Mouse (Mus musculus): ENCODE data around the gene Rora.

Gene Rora

DNA sequence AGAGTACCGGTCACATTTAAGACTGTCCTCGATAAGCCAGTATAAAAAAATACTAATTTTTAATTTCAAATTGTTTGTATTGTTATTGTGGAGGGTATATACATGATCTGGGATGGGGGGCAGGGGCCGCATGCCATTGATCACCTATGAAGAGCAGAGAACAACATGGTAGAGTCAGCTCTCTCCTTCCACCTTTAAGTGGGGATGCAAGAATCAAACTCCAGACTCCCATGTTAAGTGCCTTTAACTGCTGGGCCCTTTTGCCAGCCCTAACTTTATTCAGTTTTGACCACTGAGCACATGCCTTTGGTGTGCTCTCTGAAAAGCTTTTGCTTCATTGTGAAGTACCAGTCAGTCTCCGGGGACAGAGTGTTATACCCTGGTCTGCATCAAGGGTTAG lies 650.4 kb downstream of the Rora start:
- no peak for DNase-seq (ENCODE audit: low spot score in 2 of 2)

GRCm38 (mm10) chr9:69304492-69304891 lies 650.9 kb downstream of the Rora start:
- no peak for DNase-seq (ENCODE audit: low spot score in 2 of 2)

GRCm38 (mm10) chr9:69304991-69305390 lies 651.4 kb downstream of the Rora start:
- no peak for DNase-seq (ENCODE audit: low spot score in 2 of 2)

GRCm38 (mm10) chr9:69306734-69307528 lies 653.3 kb downstream of the Rora start:
- no peak for DNase-seq (ENCODE audit: low spot score in 2 of 2)

DNA sequence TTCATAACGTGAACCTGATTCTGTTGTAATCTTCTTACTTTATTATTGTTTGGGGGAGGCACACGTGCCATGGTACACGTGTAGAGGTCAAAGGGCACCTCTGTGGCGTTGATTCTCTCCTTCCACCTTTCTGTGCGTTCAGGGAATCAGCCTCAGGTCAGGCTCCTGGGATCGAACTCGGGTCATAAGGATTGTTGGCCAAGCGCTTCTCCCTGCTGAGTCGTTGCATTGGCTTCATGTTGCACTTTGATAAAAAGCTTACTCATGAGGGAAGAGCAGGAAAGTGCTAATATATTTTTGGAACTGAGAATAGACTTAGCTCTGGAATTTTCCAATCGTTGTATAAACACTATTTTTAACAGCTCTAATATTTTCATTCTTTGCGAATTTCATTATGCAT lies 654.4 kb downstream of the Rora start:
- DNase-seq (ENCODE audit: low spot score in 2 of 2), result no peak

- DNase-seq (ENCODE audit: low spot score in 2 of 2), result no peak
Observed at GRCm38 (mm10) chr9:69310524-69310923, 656.9 kb downstream of the Rora start.

DNA sequence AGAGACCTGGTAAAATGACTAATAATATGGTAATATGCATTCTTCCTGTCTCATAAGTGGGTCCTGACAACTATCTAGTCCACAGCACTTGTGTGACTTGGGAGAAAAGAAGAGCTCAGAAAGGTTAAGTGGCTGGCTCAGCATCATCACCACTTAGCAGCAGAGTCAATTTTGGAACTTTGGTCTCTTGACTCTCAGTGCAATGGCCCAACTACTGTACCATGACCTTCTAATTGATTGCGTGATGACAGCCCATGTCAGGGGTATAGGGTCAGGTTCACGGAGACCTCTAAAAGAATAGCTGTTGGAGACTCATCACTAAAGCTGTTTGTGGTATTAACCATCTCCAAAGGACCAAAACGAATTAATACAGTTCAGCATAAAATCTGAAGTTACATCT lies 659.7 kb downstream of the Rora start:
- no peak for DNase-seq (ENCODE audit: low spot score in 2 of 2)

DNA sequence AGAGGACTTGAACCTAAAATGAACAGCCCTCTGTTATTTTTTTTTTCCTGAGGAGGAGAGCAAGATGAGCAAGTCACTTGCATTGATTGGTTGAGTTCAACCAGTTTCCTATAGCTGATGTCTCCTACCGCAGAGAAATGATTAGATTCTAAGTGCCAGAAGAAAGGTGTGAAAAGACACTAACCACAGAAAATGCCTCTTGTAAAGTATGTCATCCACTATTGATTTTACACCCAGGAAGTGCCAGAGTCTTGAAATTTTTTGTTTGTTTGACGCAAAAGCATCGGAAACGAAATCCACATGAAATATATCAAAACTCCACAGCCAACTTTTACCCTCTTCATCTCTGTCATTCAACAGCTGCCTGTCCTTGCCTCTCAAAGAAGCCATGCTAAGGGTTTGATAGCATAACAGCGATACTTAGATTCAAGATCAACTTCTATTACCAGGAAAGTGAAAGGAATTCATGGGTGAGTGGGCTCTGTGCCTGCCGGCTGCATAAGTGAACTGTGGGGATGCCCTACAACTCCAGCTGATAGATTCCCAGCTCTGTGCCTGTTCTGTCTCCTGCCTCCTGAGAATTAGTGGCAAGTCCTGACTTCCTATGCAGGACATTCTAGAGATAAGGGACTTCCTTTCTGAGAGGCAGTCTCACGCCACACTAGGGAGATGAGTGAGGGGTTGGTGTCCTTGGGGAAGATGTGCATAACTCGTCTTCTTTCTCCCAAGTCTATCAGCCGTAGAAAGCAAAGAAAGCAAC lies 661.0 kb downstream of the Rora start:
- DNase-seq (ENCODE audit: low spot score in 2 of 2), result no peak

DNA sequence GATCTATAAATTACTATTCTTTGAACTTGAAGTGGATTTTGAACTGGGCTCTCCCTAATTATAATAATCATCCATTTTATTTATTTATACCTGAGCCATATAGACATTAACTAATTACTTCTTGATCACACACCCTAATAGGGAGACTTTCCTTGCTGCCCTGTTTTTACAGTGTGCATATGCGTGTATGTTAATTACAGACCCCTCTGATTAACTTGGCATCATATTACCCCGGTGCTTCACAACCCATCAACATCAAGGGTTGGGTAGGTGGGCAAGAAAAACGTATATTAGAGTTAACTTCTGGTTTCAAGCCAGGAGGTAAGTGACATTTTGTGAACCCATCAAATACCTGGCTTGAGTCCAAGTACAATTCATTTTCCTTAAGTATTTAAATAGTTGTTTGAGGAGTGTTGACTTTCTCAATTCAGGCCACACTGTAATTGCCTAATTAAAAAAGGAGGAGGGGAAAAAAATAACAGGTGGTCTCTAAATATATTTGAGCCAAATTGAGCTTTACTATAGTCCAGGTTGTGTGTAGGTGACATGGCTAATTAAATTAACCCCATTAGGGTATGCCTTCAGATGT lies 664.0 kb downstream of the Rora start:
- DNase-seq (ENCODE audit: low spot score in 2 of 2), result no peak

- no peak for DNase-seq (ENCODE audit: low spot score in 2 of 2)
Observed at GRCm38 (mm10) chr9:69319434-69319833, 665.8 kb downstream of the Rora start.

DNA sequence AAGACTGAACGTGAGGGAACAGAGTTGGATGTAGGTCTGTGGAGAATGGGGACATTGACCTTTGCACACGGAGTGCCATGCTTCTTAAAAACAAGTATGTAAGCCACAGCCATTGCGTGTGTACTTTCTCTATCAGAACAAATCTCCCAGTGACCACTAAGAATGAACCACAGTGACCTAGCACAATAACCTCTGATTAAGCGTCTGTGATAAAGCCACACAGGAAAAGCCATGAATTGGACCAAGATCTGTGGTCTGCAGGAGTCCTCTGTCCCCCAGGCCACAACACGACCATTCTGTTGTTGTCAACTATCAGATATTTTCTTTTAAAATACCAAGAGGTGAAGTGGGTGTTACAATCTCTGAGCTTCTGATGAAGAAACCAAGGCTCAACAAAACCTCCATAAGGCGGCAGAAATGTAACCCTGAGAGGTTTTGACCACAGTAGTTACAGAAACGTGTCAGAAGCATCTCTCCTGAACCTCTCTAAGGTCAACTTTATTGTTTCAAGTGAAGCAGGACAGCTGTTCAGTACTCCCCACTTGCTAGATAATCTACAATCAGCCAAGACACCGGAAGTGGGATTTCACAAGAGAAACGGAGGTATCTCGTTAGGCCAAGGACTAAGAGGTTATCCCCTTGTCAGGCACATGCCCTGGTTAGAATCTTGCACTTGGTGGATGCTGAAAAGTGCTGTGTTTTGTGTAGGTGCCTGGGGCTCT lies 666.5 kb downstream of the Rora start:
- DNase-seq (ENCODE audit: low spot score in 2 of 2), result no peak

DNA sequence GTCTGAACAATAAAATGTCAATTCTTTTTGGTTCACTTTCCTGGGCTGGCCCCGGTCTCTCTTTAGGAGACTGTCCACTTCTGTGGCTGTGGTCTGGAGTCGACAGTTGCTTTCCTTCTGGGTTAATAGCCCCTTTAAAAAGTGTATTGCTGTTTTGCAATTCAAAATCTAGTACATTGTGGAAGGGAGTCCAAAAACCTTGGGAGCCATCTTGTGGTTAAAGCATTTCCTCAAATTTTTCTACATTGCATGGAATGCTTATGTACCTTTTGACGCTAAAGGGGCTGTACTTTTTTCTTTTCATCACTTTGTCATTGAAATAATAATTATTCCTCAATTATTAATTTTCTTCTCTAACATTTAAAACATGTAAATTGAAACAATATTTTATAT lies 667.0 kb downstream of the Rora start:
- DNase-seq (ENCODE audit: low spot score in 2 of 2), result no peak

DNA sequence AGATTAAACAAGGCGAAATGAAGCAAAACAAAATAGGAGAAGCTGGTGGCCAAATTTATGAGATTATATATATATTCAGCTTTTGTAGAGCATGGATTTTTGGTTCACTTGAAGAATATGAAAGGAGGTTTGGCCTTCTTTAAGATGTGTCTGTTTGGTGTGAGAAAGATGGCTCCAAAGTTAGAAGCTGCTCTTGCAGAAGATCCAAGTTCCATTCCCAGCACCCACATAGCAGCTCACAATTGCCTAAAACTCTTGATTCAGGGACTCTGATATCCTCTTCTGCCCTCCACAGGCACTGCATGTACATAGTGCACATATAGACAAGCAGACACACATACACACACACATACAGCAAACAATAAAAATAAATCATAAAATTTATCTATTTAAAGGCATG lies 668.4 kb downstream of the Rora start:
- no peak for DNase-seq (ENCODE audit: low spot score in 2 of 2)

GRCm38 (mm10) chr9:69323831-69324230 lies 670.2 kb downstream of the Rora start:
- no peak for DNase-seq (ENCODE audit: low spot score in 2 of 2)

- no peak for DNase-seq (ENCODE audit: low spot score in 2 of 2)
Observed at GRCm38 (mm10) chr9:69327077-69327476, 673.5 kb downstream of the Rora start.

DNA sequence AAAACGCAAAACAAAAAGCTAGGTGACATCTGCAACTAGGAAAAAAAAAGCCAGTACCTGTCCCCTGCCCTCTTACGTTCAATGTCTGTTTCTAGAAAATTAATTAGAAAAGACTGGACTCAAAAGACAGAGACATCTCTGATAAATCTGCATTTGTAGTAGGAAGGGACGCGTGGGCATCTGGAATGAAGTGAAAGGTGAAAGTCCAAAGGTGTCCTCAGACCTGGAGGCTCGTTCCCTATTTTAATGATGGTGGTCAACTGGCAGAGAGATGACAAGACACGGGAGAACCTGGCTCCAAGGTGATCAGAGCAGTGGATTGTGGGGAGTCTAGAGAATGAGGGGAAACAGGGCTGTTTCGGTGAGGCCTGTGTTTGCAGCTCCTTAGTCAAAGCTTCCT lies 674.0 kb downstream of the Rora start:
- DNase-seq (ENCODE audit: low spot score in 2 of 2), result no peak

- DNase-seq (ENCODE audit: low spot score in 2 of 2), result no peak
Observed at GRCm38 (mm10) chr9:69331790-69332189, 678.2 kb downstream of the Rora start.

DNA sequence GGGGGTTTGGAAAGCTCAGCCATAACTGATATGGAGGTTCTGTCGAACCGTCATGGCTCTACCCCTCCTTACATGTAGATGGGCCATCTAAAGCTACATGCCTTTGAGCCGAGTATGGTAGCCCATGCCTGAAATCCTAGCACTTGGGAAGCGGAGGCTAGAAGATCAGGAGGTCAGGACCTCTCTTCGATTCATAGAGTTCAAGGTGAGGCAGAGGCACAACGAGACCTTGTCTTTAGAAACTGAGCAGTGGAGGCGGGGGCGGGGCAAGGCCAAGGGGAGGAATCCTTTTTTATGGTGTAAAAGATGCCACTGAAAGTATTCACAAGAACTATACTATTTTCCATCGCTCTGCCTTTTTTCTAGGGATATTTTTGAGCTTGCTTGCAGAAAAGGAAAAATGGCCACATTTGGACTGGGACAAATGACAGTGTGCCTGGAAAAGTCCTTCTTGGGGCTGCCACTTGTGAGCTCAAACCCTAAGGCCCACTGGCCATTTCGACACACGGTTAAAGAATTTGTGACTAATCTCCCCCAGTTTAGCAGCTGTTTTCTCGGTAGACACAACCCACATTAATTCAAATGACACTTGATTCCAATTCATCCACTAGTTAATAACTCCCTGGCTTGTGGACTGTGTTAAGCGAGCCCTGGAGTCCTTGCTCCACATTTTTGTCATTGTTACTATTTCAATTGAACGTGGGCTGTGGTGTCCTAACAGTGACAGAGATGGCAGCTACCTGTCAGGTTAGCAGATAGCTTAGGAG lies 679.4 kb downstream of the Rora start:
- no peak for DNase-seq (ENCODE audit: low spot score in 2 of 2)

GRCm38 (mm10) chr9:69333654-69334053 lies 680.1 kb downstream of the Rora start:
- DNase-seq (ENCODE audit: low spot score in 2 of 2), result no peak

GRCm38 (mm10) chr9:69334106-69334505 lies 680.5 kb downstream of the Rora start:
- DNase-seq (ENCODE audit: low spot score in 2 of 2), result no peak

DNA sequence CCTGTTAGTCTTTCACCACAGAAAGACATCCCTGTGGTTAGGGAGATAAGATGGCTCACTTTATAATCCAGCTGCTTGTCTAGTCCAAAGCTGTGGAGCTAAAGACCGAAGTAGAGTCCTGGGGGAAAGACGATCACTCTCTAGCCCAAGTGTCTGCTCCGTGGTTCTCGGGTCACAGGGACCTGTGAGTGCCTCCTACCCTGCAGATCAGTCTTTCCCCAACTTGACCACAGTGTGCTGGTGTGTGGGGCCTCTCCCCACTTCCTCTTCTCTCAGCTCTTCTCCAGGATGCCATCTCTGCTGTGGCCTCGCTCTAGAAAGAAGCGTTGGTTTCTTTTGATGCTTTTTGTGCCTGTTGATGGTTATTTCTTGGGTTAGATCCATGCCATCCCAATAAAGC lies 682.5 kb downstream of the Rora start:
- DNase-seq (ENCODE audit: low spot score in 2 of 2), result no peak

DNA sequence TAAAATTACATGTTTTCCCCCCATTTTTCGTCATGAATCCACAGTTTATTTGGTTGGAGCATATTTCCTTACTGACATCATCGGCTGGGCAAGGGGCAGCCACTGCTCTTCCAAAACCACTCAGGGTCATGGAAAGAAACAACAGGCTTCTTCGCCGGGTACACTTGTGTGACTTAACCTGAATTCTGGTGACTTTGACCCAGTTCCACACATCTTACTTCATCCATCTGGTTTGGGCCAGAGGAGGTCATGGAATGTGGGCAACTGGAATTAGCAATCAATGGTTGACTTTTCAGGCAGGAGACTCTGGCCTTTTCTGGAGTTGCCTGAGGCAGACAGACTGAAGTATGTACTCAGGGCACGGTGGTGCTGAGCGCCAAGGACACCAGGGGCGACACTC lies 685.6 kb downstream of the Rora start:
- no peak for DNase-seq (ENCODE audit: low spot score in 2 of 2)
